Mouse (Mus musculus): Measurements from ENCODE around the gene Sit1.
"Not testable (repeated sequence)": the region's sequence is repeated elsewhere in the genome, so short reads cannot be mapped to it uniquely, and the experiment has no call there.

Gene Sit1

DNA sequence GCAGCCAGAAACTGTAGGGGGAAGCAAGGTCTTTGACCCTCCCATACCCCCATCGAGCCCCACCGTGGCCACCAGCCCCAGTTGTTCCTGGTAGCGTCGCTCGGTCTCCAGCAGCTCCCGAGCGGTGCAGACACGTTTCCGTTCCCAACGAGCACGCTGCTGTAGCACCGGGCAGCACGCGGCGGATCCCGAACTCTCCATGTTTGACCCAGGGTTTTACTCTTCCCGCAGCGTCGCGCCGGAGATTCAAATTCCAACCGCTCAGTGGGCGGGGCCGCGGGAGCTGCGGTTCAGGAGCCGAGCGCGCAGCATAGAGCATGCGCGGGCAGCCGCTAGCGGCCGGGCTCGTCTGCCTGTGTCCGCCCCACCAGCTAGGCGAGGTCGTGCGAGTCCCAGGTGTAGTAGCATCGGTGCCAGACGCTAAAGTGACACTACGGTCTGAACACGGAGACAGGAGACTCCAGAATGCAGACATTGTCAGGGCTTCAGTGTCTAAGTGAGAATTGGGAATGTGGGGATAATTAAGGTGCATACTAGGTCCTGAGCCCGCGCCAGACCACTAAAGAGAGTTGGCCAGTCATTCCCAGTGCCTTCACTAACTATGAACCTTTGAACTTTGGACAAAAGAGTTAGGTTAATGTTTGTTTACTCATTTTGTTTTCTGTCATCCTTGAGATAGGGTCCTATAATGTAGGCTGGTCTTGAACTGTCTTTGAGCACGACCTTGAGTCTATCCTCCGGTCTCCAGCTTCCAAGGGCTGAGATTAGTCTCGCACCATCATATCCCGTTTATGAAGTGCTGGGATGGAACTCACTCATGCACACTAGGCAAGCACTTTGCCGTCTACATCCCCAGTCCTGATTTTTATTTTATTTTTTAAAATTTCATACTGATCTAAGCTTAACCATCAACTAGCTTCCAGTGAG lies 16.1 kb upstream of the Sit1 start, which contains the start of gene Arhgef39:
Gene Arhgef39, minus strand, starts transcription at position 289 of the 927 bp plus-strand sequence.
- peak; percentile 98 for DNase-seq

DNA sequence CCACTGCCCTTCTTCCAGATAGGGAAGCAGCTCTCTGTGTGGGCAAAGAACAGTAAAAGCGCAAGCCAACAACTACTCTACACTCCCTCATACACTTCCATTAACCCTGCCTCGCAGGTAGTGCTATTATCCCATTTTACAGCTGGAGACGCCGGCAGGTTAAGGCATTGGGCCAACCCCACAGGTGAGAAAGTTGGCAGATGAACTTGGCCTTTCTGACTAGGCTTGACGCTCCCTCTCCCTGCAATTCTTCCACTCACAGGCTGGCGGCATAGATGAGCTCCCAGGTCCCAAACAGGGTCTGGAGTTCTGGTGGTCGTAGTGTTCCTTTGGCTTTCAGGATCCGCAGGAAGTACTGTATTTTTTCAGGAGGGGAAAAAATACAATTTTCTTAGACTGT lies 15.4 kb upstream of the Sit1 start:
- DNase-seq, result no peak

DNA sequence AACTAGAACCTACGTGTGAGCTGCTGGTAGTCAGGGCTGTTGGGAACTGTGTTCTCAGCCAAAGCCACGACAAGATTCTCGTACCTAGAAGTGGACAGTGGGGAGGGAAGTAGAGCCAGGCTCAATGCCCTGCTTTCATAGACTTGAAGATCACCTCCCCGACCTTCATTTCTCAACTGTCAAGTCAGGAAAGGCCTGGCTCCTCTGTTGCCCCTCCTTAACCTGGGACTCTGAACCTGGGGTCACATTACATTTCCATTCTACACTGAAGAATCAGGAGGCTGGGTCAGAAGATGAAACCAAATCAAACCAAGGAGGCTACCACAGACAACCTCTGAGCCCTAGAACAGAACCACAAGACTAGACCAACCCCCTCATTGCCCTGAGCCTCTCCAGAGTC lies 14.4 kb upstream of the Sit1 start:
- no peak for DNase-seq

DNA sequence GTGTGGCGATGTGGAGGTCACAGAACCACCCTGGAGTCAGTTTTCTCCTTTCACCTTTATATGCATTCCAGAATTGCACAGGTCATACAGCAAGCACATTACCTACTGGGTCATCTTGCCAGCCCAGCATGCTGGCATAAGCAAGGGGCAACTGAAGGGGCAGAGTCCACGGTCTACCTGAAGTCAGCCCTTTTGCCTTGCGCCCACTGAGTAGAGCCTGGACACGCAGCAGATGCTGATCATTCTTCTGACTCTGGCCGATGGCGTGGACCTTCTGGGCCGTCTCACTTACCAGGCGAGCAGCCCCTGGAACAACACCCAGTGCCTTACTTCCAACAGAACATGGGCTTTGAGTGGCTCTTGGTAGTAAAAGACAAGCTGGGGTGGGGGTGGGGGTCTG lies 13.9 kb upstream of the Sit1 start:
- DNase-seq, result no peak

DNA sequence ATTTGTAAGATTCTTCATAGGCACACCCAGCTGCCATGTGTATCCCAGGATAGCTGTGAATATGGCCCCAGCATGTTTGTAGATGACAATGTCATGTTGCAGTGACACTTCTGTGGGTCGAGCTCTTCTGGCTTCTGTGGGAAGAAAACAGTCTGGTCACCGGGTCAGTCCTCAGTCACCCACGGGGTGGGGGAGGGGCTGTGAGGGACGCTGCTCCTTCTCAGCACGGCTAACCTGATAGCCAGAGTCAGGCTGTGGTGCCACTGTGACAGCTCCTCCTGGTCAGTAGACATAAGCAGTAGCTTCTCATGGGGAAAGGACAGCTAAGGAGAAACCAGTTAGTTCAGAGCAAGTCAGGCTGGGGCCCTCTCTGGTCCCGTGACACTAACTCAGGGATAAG lies 13.1 kb upstream of the Sit1 start:
- no peak for DNase-seq

DNA sequence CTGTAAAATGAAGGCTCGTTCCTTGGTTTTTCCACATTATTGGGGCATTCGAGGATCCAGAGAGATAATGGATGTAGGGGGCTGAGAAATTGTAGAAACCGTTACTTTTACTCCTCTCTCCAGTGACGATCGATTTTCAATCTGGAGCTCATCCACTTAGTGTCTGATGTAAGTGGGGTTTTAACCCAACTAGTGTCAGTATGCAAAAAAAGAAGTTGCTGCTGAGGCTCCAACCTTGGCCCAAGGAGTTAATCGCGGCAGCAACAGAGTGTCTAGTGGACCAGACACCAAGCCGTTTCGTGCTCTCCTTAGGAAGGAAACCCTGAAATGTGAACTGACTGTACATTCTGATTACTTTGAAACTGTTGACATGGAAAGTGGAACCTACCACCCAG lies 10.3 kb upstream of the Sit1 start:
- DNase-seq, result no peak

DNA sequence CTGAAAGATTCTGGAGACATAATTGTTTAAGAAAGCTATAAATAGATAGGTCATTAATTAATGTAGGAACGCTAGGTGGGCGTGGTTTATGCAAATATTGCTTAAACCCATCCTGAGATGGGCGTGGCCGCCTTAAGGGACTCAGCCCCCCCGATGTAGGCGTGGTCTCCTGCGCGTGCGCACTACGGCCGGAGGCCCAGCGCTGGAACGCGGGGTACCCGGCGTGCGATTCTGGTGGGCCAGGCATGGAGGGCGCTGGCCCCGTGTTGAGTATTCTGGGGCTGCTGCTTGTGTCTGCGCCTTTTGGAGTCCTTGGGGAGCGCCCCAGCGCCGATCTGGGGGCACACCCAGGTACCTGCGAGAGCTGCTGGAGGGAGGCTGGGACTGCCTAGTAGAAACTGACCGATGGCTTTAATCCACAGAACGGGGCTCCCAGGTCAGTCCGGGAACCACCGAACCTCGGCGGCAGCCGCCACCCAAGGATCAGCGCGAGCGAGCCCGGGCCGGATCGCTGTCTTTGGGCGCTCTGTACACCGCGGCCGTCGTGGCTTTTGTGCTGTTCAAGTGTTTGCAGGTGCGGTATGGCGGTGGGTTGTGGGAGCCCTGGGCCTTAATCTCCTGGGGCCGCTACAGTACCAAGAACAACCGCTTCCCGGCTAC lies 9.8 kb upstream of the Sit1 start:
- peak; percentile 100 for DNase-seq

DNA sequence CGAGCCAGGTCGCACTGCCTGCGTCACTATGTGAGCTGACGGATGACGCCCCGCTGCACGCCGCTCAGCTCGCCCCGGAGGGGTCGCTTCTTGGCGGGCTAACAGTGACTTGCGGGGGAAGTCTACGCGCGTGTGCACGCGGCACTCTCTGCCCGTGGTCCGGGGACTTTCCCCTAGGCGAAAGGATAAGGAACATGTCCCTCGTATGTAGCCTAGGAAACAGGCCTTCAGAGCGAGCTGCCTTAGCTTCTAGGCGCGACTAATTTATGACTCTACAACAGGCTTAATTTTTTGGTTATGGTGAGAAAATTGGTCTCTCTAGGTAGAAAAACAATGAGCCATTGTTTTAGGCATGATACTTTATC lies 9.3 kb upstream of the Sit1 start, which contains the start of gene Ccdc107:
Gene Ccdc107, plus strand, starts transcription at position 80 of the 365 bp plus-strand sequence.
- DNase-seq, result peak; percentile 100

DNA sequence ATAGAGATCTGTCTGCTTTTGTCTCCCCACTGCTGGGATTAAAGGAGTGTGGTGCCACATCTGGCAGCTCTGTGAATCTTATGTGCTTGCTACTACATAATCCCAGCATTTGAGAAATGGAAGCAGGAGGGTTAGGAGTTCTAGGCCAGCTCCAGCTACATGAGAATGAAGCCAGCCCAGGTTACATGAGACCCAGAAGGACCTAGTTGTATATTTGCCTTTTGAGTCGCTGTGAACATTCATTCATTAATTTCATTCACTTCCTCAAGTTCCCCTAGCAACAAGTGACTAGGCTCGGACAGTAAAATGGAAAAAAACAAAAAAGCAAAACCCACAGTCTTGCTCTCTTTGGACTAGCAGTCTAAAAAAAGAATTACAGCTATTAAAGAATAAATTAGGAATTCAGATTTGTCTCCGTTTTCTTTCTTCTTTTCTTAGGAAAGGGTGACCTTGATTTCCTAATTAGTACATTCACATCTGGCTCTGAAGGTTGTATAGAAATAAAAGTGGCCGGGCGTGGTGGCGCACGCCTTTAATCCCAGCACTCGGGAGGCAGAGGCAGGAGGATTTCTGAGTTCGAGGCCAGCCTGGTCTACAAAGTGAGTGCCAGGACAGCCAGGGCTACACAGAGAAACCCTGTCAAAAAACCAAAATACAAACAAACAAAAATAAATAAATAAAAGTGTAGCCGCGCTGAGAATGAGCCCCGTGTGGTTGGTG lies 8.7 kb upstream of the Sit1 start:
- DNase-seq, result peak; percentile 88

DNA sequence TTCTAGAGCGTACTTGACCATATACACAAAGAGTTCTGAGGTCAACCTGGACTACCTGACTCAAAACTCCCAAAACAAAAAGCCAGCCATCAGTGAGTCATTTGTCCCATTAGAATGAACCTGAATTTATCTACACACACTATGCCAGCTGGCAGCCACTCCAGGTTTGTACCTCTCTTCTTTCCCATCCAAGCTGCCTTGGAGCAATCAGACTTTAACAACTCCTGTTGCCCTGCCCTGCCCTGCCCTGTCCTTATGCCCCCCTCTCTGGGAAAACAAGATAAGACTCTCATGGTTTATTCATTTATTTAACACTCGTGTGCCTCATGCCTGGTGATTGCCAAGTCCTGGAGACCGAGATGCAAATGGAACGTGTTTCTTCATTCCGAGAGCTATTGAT lies 7.3 kb upstream of the Sit1 start:
- peak; percentile 96 for DNase-seq

DNA sequence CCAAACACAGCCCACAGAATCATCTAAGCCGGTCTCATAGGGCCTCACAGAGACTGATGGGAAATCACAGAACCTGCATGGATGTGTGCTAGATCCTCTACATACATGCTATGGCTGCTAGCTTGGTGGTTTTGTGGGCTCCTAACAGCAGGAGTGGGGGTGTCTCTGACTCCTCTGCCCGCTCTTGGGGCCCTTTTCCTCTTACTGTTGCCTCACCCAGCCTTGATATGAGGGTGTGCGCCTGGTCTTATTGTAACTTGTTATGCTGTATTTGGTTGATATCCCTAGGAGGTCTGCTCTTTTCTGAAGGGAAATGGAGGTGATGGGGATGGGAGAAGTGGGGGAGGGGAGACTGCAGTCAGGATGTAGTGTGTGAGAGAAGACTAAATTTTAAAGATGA lies 6.1 kb upstream of the Sit1 start:
- peak; percentile 88 for DNase-seq

DNA sequence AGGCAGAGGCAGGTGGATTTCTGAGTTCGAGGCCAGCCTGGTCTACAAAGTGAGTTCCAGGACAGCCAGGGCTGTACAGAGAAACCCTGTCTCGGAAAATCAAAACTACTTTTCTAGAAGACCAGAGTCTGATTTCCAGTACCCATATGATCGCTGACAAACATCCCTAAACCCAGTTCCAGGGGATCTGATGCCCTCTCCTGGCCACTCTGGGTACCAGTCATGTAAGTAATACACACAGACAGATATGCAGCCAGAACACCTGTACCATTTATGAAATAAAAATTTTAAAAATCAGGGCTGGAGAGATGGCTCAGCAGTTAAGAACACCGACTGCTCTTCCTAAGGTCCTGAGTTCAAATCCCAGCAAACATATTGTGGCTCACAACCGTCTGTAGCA lies 2.1 kb upstream of the Sit1 start:
- not testable (repeated sequence) for DNase-seq

DNA sequence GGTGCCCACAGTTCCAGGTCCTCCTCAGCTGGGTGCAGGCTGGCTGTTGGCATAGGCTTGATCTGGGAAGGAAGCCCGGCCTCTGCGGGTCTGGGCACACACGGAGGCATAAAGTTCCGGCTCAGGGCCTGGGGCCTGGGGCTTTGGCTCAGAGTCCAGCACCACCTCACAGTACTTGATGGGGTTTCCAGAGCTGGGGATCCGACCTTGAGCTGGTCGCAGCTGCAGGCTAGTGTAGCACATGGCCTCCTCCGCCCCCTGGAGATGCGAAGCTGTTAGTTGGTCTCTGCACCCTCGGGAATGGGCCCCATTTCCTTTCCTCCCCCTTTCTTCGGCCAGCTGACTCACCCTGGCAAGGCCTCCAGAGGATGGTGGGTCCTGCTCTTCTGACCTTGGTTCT lies 943 bp downstream of the Sit1 start:
- peak; percentile 89 for DNase-seq

DNA sequence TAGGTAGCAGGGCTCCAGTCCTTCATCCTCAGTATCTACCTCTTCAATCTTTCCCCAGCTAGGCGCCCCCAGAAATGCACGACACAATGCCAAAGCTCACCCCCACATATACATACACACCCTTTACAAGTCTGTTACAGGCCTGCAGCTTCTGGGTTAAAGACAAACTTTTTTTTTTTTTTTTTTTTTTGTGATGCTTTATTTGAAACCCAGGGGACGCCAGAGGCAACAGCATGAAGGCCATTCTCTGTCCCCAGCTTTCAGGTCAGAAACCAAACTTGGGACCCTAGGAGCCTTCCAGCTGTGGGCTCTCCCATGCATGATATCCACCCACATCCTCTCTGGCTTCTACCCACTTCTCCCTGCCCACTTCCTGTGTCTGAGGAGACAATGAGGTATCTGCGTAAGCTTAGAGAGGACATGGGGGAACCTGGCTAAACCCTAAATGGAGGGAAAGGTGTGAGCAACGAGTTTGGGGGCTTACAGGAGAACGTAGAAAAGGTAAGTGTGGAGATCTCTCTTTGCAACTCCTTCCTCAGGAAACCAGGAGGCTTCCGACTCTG lies 1.6 kb downstream of the Sit1 start:
- DNase-seq, result peak; percentile 87

DNA sequence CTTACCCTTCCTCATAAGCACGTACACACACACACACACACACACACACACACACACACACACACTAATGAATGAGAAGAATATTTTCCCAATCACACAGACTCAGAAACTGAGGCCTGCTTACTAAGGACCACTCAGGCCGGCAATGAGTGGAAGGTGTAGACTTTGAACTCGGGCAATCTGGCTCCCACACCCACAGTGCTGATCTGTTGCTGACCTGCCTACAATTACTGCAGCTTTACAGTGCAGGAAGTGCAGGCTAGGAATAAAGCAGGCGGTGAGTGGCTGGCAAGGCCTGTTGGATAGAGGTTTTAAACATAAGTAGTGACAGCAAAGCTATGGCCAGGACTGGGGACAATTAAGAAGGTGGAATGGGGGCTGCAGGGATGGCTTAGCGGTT lies 2.5 kb downstream of the Sit1 start:
- DNase-seq, result no peak

DNA sequence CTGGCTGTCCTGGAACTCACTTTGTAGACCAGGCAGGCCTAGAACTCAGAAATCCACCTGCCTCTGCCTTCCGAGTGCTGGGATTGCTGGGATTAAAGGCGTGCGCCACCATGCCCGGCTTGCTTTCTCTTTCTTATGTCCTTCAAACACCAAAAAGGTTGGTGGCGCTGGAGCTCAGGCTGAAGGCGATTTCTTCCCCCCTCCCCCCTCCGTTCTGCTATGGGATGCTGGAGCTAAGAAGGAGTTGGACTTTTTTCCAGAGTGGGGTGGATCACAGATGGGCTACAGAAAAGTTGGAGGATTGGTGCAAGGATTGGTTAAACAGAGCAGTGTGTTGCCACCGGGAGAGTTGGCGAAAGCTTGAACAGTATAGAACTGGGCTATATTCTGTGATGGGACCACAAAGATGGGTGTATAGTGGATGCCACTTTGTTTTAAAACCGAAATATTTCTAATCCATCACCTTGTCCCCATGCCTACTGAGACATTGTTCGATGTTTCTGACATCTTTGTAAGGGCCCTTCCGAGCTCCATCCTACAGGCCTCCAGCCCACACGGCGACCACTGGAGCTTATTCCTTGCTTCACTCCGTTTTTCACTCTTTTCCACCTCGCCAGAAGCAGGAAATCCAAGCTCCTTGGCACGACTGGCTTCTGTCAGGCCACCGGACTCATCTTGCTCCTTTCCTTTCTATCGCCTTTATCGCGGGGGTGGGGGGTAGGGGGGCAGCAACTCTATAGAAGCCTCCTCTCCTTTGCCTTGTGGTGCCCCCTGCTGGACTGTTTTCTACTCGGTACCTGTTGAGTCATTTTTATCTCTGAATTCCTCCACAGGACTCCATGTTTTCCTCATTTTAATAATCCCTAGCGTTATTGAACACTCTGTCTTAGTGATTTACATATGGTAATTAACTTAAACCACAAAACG lies 4.4 kb downstream of the Sit1 start:
- peak; percentile 91 for DNase-seq

DNA sequence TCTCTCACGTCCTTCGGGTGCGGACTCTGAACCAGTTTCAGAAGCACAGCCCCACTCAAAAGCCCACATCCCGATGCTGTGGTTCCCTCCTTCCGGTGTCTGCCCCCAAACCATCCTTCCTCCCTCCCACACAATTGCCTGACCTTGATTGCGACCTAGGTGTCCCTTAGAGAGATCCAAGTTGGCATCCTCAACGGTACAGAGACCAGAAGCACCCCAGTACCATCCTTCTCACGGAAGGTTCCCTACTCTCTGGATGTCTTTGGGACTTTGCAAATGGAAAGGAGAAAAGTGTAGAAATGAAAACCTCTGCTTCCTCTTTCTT lies 5.0 kb downstream of the Sit1 start:
- DNase-seq, result no peak

DNA sequence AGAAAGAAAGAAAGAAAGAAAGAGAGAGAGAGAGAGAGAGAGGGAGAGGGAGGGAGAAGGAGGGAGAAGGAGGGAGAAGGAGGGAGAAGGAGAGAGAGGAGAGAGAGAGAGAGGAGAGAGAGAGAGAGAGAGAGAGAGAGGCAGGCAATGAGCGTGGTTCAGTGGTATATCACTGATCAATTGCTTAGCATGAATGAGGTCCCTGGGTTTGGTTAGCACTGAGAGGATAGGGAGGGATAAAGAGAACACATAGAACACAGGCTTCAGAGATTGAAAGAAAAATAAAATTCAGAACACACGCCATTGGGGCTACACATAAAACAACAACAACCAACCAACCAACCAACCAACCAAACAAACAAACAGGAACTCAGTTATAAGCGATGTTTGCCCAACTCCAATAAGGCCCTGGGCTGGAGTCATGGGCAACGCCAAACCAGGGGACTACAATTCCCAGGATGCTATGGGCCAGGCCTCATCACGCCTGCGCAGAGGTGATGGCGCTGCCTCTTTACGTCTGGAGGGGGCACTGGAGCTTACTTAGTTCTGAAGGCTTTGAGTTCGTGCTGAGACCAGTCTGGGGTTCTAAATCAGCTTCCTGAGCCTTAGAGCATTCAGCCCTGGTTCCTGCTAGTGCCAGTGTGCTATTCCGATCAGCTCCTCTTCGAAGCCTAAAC lies 5.5 kb downstream of the Sit1 start:
- peak; percentile 98 for DNase-seq

DNA sequence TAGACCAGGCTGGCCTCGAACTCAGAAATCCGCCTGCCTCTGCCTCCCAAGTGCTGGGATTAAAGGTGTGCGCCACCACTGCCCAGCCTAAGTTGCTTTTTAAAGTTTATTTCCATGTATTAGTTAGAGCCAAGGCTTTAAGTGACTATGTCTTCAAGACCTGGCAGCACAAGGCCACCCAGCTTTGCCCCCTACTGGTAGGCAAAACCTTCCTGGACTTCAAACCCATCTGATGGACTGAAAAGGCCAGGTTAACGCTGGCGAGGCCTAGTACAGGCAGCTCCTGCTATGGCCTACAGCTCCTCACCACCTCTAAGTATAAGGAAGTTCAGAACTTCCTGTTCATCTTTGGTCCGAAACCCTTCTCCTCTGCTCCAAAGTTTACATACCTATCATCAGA lies 6.9 kb downstream of the Sit1 start:
- DNase-seq, result no peak

DNA sequence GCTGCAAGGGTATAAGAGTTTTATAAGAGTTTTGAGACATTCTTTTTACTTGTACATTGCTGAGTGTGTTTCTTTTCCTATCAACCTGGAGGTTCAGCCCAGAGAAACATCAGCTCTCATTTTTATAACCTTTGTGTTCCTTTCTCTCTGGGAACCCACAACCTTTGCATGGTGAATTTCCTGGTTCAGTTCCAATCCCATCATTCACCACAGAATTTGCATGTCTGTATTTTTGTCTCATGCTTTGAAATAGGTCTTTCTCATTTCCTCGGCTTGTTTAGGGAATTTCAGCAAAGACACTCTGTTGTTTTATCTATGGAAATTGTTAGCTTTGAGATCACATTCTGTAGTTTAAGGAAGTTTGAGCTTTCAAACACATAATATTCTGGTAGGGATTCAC lies 9.9 kb downstream of the Sit1 start:
- no peak for DNase-seq

DNA sequence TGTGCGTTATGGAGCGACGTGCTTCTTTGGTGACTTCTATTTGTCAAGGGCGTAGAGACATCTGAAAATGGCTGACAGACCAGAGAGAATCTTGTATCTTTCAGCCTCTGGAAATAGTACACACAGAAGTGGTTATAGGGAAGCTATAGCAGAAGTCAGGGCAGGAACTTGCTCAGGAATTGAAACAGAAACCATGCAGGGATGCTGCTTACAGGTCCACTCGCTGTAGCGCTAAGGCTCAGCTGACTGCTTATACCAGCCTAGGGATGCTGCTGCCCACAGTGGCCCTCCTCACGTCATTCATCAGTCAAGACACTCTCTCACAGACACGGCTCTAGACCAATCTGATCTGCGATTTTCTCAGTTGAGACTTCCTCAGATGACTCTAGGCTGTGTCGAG lies 13.2 kb downstream of the Sit1 start:
- peak; percentile 89 for DNase-seq

DNA sequence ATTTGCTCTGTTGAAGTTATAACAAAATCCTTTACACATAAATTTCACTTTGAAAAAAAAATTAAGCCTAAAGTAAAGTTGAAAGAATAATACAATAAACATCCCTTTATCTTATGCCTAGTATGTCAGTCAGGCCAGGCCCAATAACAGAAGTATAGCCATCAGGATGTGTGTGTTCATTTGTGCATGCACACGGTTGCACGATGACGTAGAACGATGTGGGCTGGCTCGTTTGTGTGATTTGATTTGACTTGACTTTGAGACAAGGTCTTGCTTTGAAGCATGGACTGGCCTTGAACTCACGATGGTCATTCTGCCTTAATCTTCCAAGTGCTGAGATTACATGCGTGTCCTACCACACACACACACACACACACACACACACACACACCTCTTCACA lies 16.7 kb downstream of the Sit1 start:
- no peak for DNase-seq

Measured in heart, adult 11 months (tissue).